Mouse (Mus musculus) R1 (cell line): ENCODE measurements around the gene Clec4b2.
"Not testable (repeated sequence)": the region's sequence is repeated elsewhere in the genome, so short reads cannot be mapped to it uniquely, and the experiment has no call there.

Source experiments
- DNase-seq: peaks from one replicate; pipeline ENCODE4 v3.0.0-alpha.2; 2018; ENCODE audit warnings: low read depth, low spot score

Gene Clec4b2

GRCm38 (mm10) chr6:123172593-123172992, at the start of gene Clec4b2:
Clec4b2 (plus strand) TSS chr6:123172893.
- no peak for DNase-seq

DNA sequence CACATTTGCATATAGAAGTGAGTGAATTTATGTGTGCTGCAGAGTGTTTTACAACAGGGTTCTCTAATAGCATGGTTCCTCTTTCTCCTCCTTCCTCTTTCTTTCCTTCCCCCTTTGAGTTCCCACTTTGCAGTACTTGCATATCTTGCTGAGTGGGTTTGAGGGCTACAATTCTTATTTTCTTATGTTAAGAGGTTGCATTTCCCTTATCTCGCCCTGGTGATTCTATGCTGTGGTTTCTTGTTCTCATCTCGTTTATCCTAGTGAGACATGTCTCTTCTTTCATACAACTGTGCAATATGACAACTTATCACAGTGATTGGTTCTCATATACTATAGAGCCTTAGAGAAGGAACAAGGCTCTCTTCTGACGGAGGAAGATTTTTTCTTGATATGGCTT, 49.5 kb upstream of the Clec4b2 start:
- DNase-seq = no peak

DNA sequence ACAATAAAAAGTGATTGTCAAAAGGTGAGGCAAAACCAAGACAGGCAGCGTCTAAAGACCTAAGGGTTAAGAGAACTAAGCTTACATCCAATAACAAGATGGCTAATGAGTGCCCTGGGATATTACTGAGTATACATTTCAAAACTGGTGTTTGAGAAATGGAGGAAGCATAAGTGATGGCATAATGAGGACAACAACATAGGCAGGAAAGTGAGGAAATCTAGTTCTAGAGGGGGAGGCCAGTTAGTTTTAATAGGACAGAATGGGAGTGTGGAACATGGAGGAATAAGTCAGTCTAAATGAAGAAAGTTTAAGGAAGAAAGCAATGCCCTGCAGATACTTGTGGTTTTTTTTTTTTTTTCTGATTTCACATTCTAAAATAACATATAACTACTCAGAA, 45.5 kb upstream of the Clec4b2 start:
- DNase-seq = no peak

DNA sequence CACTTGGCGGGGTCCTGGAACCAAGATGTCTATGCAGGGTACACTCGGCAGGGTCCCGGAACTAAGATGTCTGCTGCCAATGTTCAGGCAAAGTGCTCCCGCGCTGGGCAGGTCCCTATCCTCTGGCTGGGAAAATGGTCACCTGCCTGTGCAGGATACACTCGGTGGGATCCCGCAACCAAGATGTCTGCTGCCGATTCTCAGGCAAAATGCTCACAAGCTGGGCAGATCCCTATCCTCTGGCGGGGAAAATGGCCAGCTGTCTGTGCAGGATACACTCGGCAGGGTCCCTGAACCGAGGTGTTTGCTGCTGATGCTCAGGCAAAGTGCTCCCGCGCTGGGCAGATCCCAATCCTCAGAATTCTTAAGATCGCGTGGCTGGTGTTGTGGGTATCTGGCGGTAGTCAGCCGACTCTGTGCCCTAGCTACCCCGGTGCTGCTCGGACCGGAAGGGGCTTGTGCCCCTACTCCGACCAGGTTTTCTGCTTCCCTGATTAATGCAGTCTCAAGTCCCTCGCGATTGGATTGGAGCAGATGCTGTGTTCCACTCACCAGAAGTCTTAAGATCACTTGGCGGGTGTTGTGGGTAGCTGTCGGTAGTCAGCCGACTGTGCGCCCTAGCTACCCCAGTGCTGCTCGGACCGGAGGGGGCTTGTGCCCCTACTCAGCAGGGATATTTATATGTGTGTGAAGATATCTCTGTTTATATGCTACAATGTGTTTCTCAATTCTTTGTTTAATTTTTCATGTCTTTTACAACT, 34.7 kb upstream of the Clec4b2 start:
- peak; percentile 64 for DNase-seq

- DNase-seq = no peak
Observed at GRCm38 (mm10) chr6:123170106-123170505, 2.6 kb upstream of the Clec4b2 start.

GRCm38 (mm10) chr6:123171040-123171439, 1.7 kb upstream of the Clec4b2 start:
- DNase-seq = no peak

DNA sequence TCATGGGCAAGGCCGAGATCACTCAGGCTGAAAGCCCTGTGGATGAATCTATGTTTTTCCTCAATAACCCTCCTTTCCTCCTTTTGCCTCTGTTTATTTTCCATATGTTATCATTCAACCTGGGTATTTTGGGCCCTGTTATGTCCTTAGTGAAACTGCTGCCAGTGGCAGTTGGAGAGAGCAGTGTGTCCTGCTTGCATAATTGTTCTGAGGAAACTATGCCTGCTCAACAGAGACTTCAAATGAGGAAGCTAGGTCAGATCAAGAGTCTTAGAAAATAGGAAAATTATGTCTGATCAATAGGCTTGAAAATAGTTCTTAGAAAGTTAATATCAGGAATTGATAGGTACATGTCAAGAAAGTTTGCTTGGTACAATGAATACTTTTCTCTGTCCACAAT, 2.9 kb downstream of the Clec4b2 start:
- DNase-seq = no peak

- peak; percentile 34 for DNase-seq
Observed at GRCm38 (mm10) chr6:123184862-123185261, 12.2 kb downstream of the Clec4b2 start.

DNA sequence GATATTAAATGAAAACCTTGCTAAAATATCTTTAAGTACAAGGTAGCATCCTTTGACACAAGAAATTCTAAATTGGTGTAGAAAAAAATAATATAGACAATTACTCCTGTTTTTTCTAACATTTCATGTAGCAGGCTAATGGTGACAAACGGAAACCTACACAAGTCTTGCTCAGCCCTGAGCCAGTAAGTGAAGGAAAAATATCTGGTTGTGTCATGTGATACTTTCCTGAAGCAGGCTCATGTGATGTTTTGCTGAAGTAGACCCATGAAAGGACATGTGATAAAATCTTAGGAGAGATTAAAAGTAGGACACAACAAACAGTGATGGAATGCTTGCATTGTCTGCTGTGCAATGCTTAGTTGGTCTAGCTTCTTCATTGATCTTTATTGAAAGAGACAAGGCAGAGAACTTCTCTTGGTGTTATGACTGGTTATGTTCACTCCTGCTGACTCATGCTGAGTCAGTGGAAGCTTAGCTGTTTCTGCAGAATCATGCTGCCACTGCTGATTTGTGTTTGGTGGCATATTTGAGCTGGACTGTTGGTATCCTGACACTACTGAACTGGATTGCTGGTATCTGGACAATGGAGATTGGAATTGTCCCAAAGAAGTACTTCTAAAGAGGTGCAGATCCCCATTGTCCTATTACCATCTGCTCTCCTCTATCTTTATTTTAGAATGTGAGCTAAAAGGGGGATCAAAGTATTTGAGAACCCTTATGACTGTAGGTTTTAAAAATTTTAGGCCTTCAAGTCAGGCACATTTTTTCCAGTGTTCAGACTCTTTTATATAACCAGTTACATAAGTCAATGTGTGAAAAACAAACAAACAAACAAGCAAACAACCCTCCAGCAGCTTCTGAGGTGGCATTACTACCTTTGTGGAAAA, 34.7 kb downstream of the Clec4b2 start:
- DNase-seq = peak; percentile 8

- not testable (repeated sequence) for DNase-seq
Observed at GRCm38 (mm10) chr6:123208077-123208439, 35.4 kb downstream of the Clec4b2 start.

- peak; percentile 60 for DNase-seq
Observed at GRCm38 (mm10) chr6:123211726-123212125, 39.0 kb downstream of the Clec4b2 start.

- DNase-seq = no peak
Observed at GRCm38 (mm10) chr6:123227519-123228166, 55.0 kb downstream of the Clec4b2 start.

DNA sequence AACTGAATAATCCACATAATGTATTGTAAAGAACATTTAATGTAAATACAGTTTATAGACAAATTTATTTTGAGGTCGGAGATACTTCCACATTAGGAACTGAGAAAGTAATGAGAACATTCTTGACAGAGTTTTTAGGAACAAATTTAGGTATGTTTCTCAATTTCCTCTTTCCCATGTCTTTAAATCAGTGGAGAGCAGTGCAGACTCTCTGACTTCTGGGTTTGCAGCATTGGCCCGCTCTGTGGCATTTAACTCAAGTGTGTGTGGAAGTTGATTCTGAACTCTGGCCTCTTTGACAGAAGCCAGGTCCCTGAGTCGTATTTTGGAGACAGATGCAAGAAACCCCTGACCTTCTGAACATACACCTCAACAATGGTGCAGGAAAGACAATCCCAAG, 57.0 kb downstream of the Clec4b2 start, which contains the start of gene Clec4n:
Gene Clec4n, plus strand, starts transcription at position 200 of the 400 bp plus-strand sequence.
- DNase-seq = no peak

- no peak for DNase-seq
Observed at GRCm38 (mm10) chr6:123231149-123231548, 58.5 kb downstream of the Clec4b2 start.

DNA sequence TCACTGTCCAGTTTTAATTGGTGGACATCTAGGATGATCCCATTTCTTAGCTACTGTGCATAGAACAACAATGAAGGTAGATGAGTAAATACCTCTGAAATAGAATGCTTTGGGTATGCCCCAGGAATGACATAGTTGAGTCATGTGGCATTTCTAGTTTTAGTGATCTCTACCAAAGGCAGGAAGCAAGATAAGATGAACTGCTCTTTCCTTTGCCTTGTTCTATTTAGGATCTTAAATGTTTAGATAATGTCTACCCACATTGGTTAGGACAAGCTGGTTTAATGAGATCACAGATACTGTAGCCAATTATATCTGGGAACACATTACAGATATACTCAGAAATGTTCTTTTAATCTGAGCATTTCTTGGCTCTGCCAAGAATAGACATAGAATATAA, 64.9 kb downstream of the Clec4b2 start:
- no peak for DNase-seq

DNA sequence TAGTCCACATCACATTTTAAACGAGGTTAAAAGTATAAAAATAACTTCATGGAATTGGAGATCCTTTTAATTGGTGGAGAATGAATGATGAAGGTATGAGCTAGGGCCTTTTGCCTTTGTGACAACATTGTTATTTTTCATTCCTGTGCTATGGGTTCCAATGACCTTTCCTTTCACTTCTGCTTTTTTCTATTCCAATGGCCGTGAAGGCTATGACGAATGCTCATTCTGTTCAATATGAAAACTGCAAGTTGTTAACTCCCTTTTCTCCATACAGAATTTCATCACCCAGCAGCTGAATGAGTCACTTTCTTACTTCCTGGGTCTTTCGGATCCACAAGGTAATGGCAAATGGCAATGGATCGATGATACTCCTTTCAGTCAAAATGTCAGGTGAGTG, 71.5 kb downstream of the Clec4b2 start:
- DNase-seq = no peak

DNA sequence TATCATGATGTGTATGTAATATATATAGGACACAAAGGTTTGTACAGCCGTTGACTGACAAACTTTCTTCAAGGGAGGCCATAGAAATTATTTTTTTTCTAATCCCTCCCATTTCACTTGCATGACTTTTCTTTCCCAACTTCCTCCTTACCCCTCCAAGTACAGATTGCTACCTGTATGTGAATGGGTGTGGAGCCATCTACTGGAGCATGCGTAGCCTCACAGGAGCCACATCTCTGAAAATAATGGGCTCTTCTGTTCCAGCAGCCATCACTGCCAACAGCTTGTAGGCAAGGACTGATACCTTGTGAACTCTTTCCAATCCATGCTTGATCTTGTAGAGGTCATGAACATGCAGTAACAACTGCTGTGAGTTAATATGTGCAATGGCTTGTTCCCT, 76.2 kb downstream of the Clec4b2 start:
- peak; percentile 13 for DNase-seq

GRCm38 (mm10) chr6:123252735-123253134, 80.0 kb downstream of the Clec4b2 start:
- no peak for DNase-seq
